Mouse (Mus musculus) stomach, embryonic 16.5 days (tissue): ENCODE measurements around the gene Vti1a. TPM values are rescaled to one million over a fixed set of nuclear protein-coding genes. Genes with fewer than 3 reads are reported as not detected.
A peak's percentile ranks its signal among the peaks of the same experiment; 100 is the strongest.

Source experiments
- ATAC-seq: fragments of 200-750 bp; cut with Nextera tagmentation; 2 replicates; pipeline ENCODE4 v1.8.0; 2017; ENCODE audit warnings: moderate number of reproducible peaks, moderate TSS enrichment; ENCODE audit not compliant: insufficient read depth, low FRiP score
- H3K27ac ChIP-seq: fragments of 300-500 bp; sonication (generic); 2 replicates; pipeline ENCODE4 v1.5.1; 2014; ENCODE audit warnings: low read length
- H3K27me3 ChIP-seq: fragments of 300-500 bp; sonication (generic); 2 replicates; pipeline ENCODE4 v1.6.1; 2014; ENCODE audit warnings: low read length, control low read depth, mixed read lengths; ENCODE audit not compliant: control insufficient read depth, insufficient read depth
- H3K36me3 ChIP-seq: fragments of 300-500 bp; sonication (generic); 2 replicates; pipeline ENCODE4 v1.6.1; 2014; ENCODE audit warnings: low read length; ENCODE audit not compliant: control insufficient read depth, insufficient read depth
- H3K4me1 ChIP-seq: fragments of 300-500 bp; sonication (generic); 2 replicates; pipeline ENCODE4 v1.6.1; 2014; ENCODE audit warnings: low read length, control low read depth, mixed read lengths; ENCODE audit not compliant: control insufficient read depth, insufficient read depth
- H3K4me2 ChIP-seq: fragments of 300-500 bp; sonication (generic); 2 replicates; pipeline ENCODE4 v1.6.1; 2014; ENCODE audit warnings: low read depth, low read length, mixed read lengths
- H3K4me3 ChIP-seq: fragments of 300-500 bp; sonication (generic); replicated peaks from 2 replicates; pipeline ENCODE4 v1.5.1; 2014; ENCODE audit warnings: mild to moderate bottlenecking, low read length
- H3K9ac ChIP-seq: fragments of 300-500 bp; sonication (generic); 2 replicates; pipeline ENCODE4 v1.6.1; 2014; ENCODE audit warnings: low read length
- H3K9me3 ChIP-seq: fragments of 300-500 bp; sonication (generic); replicated peaks from 2 replicates; pipeline ENCODE4 v1.6.1; 2016; ENCODE audit warnings: low read length, control low read depth; ENCODE audit not compliant: control insufficient read depth
- WGBS: fragments of 180-500 bp; shearing (Covaris S2); extraction: QIAGEN DNeasy Blood & Tissue Kit; methylation state at CpG from one replicate; pipeline ENCODE4 v1.1.7; 2014; 5-methylcytosine and 5-hydroxymethylcytosine counted together
- polyA plus RNA-seq: library from polyadenylated mRNA; unstranded; fragments of >200 nt; fragmentation: Nextera tagmentation; extraction: Ambion mirVana; gene quantifications from 2 replicates; pipeline ENCODE4 v1.2.1, GENCODE M21; 2015

Vti1a gene
- polyA plus RNA-seq, 1 experiment from 2014 or later = 26.1 TPM

DNA sequence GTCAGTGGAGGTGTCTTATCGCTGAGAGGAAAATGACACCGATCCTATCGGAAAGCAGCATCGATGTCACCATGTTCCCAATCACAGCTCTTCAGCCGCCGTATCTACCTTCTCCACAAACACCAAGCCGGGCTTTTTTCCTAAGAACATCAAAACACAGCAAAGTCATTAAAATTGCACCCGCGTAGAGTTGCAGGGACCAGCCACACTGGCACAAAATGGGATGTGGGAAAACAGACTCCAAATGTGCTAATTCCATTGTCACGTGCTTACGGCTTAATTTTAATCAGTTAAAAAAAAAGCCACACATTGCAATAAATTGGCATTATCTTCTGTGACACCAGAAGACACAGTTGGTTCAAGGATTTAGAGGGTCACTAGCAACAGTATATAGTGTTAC is 95.3 kb downstream of the Vti1a start:
- no peak overlapping the region for H3K27ac ChIP-seq
- no peaks in the 10 kb centered on the region for H3K4me1 ChIP-seq
- H3K9ac ChIP-seq = no peak overlapping the region
- H3K4me3 ChIP-seq = no peak overlapping the region
- 94% methylated on average over 11 of the region's 11 CpGs for WGBS
- H3K36me3 ChIP-seq = no peaks in the 10 kb centered on the region
- no peak for ATAC-seq
- H3K9me3 ChIP-seq = no peaks in the 10 kb centered on the region
- H3K27me3 ChIP-seq = no peaks in the 10 kb centered on the region
- no peak overlapping the region for H3K4me2 ChIP-seq

GRCm38 (mm10) chr19:55411894-55412293 is 95.8 kb downstream of the Vti1a start:
- Histone ChIP-seq H3K4me3 (no peak overlapping the region), H3K4me1 (no peaks in the 10 kb centered on the region), H3K27ac (no peak overlapping the region), H3K9me3 (no peaks in the 10 kb centered on the region), H3K4me2 (no peak overlapping the region), H3K9ac (no peak overlapping the region), H3K36me3 (no peaks in the 10 kb centered on the region), H3K27me3 (no peaks in the 10 kb centered on the region)
- ATAC-seq = no peak
- 47% methylated on average over 2 of the region's 2 CpGs for WGBS

GRCm38 (mm10) chr19:55414050-55414449 is 98.0 kb downstream of the Vti1a start:
- no peaks in the 10 kb centered on the region for H3K4me1 ChIP-seq
- 41% methylated on average over 8 of the region's 8 CpGs for WGBS

DNA sequence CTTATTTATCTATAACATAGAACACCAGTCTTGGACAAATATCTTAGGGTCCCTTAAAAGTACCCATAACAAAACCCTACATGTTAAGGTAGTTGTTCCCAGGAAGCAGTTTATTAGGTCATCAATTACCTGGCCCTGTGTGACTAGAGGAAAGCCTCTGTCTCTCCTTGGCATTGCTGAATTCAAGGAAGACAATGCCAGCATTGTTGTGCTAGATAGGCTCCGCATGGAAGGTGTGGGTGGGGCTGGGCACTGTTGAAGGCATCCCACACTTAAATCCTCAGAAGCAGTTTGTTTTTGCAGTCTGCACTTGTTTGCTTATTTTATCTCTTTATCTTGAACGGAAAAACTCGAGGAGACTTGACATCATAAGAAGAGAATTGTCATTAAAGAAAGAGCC is 102.7 kb downstream of the Vti1a start:
- Histone ChIP-seq H3K4me1 (no peaks in the 10 kb centered on the region), H3K4me3 (no peak overlapping the region), H3K27ac (no peak overlapping the region), H3K9me3 (no peaks in the 10 kb centered on the region), H3K36me3 (no peaks in the 10 kb centered on the region), H3K27me3 (no peaks in the 10 kb centered on the region), H3K9ac (no peak overlapping the region), H3K4me2 (no peak overlapping the region)
- ATAC-seq = no peak
- WGBS = 46% methylated on average over 3 of the region's 3 CpGs

More at GRCm38 (mm10) chr19:55414050-55414449, 98.0 kb downstream of the Vti1a start:
- H3K9ac ChIP-seq = no peak overlapping the region
- no peaks in the 10 kb centered on the region for H3K9me3 ChIP-seq
- H3K27ac ChIP-seq = no peak overlapping the region
- H3K4me2 ChIP-seq = no peak overlapping the region
- no peak overlapping the region for H3K4me3 ChIP-seq
- 0 out of 2 replicates have a peak, but pooled peaks have one; percentile 60 for ATAC-seq
- H3K36me3 ChIP-seq = no peaks in the 10 kb centered on the region
- H3K27me3 ChIP-seq = no peaks in the 10 kb centered on the region

DNA sequence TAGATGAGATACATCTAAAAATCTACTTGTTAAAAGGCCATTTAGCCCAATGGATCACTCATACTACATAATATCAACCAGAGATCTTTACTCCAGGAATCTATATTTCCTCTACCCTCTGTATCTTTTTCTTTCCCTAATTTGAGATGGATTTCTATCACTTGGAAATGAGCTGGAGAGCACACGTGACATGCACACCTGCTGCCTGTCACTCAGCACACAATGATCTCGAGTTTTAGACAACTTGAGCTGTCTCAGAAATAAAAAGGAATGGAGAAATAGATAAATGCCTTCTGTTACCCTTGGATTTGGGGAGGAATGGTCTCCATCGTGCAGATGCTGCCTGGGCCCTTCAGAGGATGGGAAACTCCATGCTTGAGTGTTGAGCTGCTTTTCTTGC is 103.9 kb downstream of the Vti1a start:
- Histone ChIP-seq H3K4me1 (no peaks in the 10 kb centered on the region), H3K4me3 (no peak overlapping the region), H3K9me3 (no peaks in the 10 kb centered on the region), H3K9ac (no peak overlapping the region), H3K27ac (no peak overlapping the region), H3K27me3 (no peaks in the 10 kb centered on the region), H3K4me2 (no peak overlapping the region), H3K36me3 (no peaks in the 10 kb centered on the region)
- 72% methylated on average over 3 of the region's 3 CpGs for WGBS
- no peak for ATAC-seq

DNA sequence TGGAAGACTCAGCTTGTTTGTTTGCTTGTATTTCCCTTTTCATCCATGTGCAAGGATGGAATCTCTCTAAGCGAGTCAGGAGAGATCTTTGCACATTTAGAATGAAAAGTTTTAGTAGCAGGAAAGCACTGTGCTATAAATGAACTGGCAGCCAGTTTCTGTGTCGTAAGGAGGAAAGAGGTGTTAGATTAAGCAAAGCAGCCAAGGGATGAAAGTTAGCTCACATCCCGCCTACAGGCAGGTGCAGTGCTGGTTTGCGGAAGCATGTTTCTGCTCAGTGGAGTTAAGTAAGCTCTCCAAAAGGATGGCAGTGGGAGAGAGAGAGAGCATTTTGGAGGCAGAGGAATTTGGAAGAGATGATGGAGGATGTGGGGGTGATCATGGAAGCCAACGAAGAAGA is 105.7 kb downstream of the Vti1a start:
- WGBS = 88% methylated on average over 5 of the region's 5 CpGs
- H3K36me3 ChIP-seq = no peaks in the 10 kb centered on the region
- no peak overlapping the region for H3K4me2 ChIP-seq
- H3K4me3 ChIP-seq = no peak overlapping the region
- no peak overlapping the region for H3K27ac ChIP-seq
- no peak overlapping the region for H3K9ac ChIP-seq
- H3K9me3 ChIP-seq = no peaks in the 10 kb centered on the region
- H3K27me3 ChIP-seq = no peaks in the 10 kb centered on the region
- ATAC-seq = no peak
- H3K4me1 ChIP-seq = no peaks in the 10 kb centered on the region

- H3K4me2 ChIP-seq = no peak overlapping the region
- no peak overlapping the region for H3K4me3 ChIP-seq
- H3K27ac ChIP-seq = no peak overlapping the region
- no peak overlapping the region for H3K9ac ChIP-seq
- no peak for ATAC-seq
- H3K27me3 ChIP-seq = no peaks in the 10 kb centered on the region
- 83% methylated on average over 18 of the region's 18 CpGs for WGBS
- no peaks in the 10 kb centered on the region for H3K9me3 ChIP-seq
- no peaks in the 10 kb centered on the region for H3K36me3 ChIP-seq
- H3K4me1 ChIP-seq = no peaks in the 10 kb centered on the region
Measured at GRCm38 (mm10) chr19:55422311-55423064, 106.4 kb downstream of the Vti1a start.

GRCm38 (mm10) chr19:55423065-55423716 is 107.1 kb downstream of the Vti1a start:
- ATAC-seq = no peak
- WGBS = 89% methylated on average over 11 of the region's 11 CpGs
- no peak overlapping the region for H3K4me2 ChIP-seq

GRCm38 (mm10) chr19:55423952-55424351 is 107.9 kb downstream of the Vti1a start:
- no peak overlapping the region for H3K4me3 ChIP-seq
- H3K9me3 ChIP-seq = no peaks in the 10 kb centered on the region
- H3K9ac ChIP-seq = no peak overlapping the region
- peak; percentile 71 for ATAC-seq
- no peaks in the 10 kb centered on the region for H3K27me3 ChIP-seq
- no peaks in the 10 kb centered on the region for H3K4me1 ChIP-seq
- H3K36me3 ChIP-seq = no peaks in the 10 kb centered on the region
- no peak overlapping the region for H3K4me2 ChIP-seq
- no peak overlapping the region for H3K27ac ChIP-seq
- 57% methylated on average over 8 of the region's 8 CpGs for WGBS

More at GRCm38 (mm10) chr19:55423065-55423716, 107.1 kb downstream of the Vti1a start:
- Histone ChIP-seq H3K9ac (no peak overlapping the region), H3K27me3 (no peaks in the 10 kb centered on the region), H3K9me3 (no peaks in the 10 kb centered on the region), H3K4me3 (no peak overlapping the region), H3K36me3 (no peaks in the 10 kb centered on the region), H3K4me1 (no peaks in the 10 kb centered on the region), H3K27ac (no peak overlapping the region)
